Mouse (Mus musculus) forebrain, embryonic 14.5 days (tissue): ENCODE results near the gene Atp6ap1. TPM values are rescaled to one million over a fixed set of nuclear protein-coding genes. Genes with fewer than 3 reads are reported as not detected.

Experiments used
- ATAC-seq: fragments of 200-750 bp; cut with Nextera tagmentation; 2 replicates; pipeline ENCODE4 v1.8.0; 2017; ENCODE audit warnings: mild to moderate bottlenecking, moderate library complexity
- DNase-seq: peaks from one replicate; pipeline ENCODE4 v3.0.0-alpha.2; 2015; ENCODE audit warnings: low spot score
- H3K27ac ChIP-seq: fragments of 300-500 bp; sonication (generic); 2 replicates; pipeline ENCODE4 v1.5.1; 2014; ENCODE audit warnings: low read depth, mild to moderate bottlenecking, control low read depth, low read length, moderate library complexity
- H3K27me3 ChIP-seq: fragments of 300-500 bp; sonication (generic); replicated peaks from 2 replicates; pipeline ENCODE4 v1.6.1; 2014; ENCODE audit warnings: low read length, control low read depth, mixed read lengths; ENCODE audit not compliant: control insufficient read depth, insufficient read depth
- H3K36me3 ChIP-seq: fragments of 300-500 bp; sonication (generic); 2 replicates; pipeline ENCODE4 v1.6.1; 2014; ENCODE audit warnings: low read length, control low read depth; ENCODE audit not compliant: control insufficient read depth, insufficient read depth
- H3K4me1 ChIP-seq: fragments of 300-500 bp; sonication (generic); 2 replicates; pipeline ENCODE4 v1.6.1; 2014; ENCODE audit warnings: antibody characterized with exemption, low read length, control low read depth; ENCODE audit not compliant: control insufficient read depth, insufficient read depth
- H3K4me2 ChIP-seq: fragments of 300-500 bp; sonication (generic); 2 replicates; pipeline ENCODE4 v1.6.1; 2014; ENCODE audit warnings: mild to moderate bottlenecking, control low read depth, low read length
- H3K4me3 ChIP-seq: fragments of 300-500 bp; sonication (generic); 2 replicates; pipeline ENCODE4 v1.5.1; 2014; ENCODE audit warnings: low read depth, low read length, control low read depth
- H3K9ac ChIP-seq: fragments of 300-500 bp; sonication (generic); 2 replicates; pipeline ENCODE4 v1.6.1; 2014; ENCODE audit warnings: mild to moderate bottlenecking, low read length, control low read depth, moderate library complexity
- H3K9me3 ChIP-seq: fragments of 300-500 bp; sonication (generic); replicated peaks from 2 replicates; pipeline ENCODE4 v1.6.1; 2016; ENCODE audit warnings: low read length, control low read depth, mixed read lengths; ENCODE audit not compliant: control insufficient read depth
- WGBS: fragments of 180-500 bp; shearing (Covaris S2); extraction: QIAGEN DNeasy Blood & Tissue Kit; methylation state at CpG from one replicate; pipeline ENCODE4 v1.1.7; 2014; 5-methylcytosine and 5-hydroxymethylcytosine counted together
- polyA plus RNA-seq: library from polyadenylated mRNA; unstranded; fragments of >200 nt; fragmentation: Nextera tagmentation; extraction: Ambion mirVana; gene quantifications from 2 replicates; pipeline ENCODE4 v1.2.1, GENCODE M21; 2014

Atp6ap1 gene
- polyA plus RNA-seq, 1 experiment from 2014 or later, result 168 TPM

DNA sequence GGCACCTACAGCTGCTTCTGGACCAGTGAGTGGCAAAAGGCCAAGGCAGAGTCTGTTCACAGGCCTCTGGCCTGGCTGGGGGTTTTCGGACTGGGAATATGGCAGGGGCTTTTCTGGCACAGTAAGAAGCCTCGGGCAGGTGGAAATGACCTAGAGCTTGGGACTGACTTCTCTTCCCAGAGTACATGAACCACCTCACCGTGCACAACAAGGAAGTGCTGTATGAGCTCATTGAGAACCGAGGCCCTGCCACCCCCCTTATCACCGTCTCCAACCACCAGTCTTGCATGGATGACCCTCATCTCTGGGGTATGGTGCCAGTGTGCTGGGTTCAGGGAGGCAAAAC, 13.8 kb upstream of the Atp6ap1 start:
- Histone ChIP-seq H3K4me1 (peaks cover 4% of the 10 kb centered on the region; the same call in 1 of the 2 replicates), H3K9me3 (no peaks in the 10 kb centered on the region), H3K4me2 (peak overlapping the region; percentile 70), H3K36me3 (no peaks in the 10 kb centered on the region), H3K4me3 (peak overlapping the region; percentile 49), H3K27me3 (no peaks in the 10 kb centered on the region), H3K27ac (peak overlapping the region; percentile 83; the same call in 1 of the 2 replicates), H3K9ac (peak overlapping the region; percentile 75)
- DNase-seq (no peak), ATAC-seq (peak; percentile 13; the same call in 1 of the 2 replicates)
- 50% methylated on average over 5 of the region's 5 CpGs for WGBS

DNA sequence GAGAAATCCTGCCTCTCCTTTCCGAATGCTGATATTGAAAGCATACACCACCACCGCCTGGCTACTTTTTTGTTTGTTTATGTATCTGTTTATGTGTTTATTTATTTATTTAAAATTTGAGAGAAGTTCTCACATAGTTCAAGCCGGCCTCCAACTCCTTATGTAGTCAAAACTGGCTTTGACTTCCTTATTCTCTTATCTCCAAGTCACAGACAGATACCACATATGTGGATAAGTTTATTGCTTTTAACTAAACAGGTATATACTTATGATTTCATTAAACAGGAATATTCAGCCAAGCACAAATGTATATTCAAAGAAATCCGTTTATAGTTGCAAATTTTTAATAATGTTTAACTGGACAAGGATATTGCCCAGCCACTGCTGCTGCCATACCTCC, 3.5 kb upstream of the Atp6ap1 start:
- no peak for DNase-seq
- 75% methylated on average over 4 of the region's 4 CpGs for WGBS
- no peaks in the 10 kb centered on the region for H3K4me1 ChIP-seq
- no peaks in the 10 kb centered on the region for H3K27me3 ChIP-seq
- H3K36me3 ChIP-seq, result 0 out of 2 replicates have a peak, but pooled peaks cover 3% of the 10 kb centered on the region
- H3K4me3 ChIP-seq, result no peak overlapping the region
- H3K27ac ChIP-seq, result no peak overlapping the region
- ATAC-seq, result no peak
- H3K9ac ChIP-seq, result no peak overlapping the region
- H3K9me3 ChIP-seq, result no peaks in the 10 kb centered on the region
- H3K4me2 ChIP-seq, result no peak overlapping the region

DNA sequence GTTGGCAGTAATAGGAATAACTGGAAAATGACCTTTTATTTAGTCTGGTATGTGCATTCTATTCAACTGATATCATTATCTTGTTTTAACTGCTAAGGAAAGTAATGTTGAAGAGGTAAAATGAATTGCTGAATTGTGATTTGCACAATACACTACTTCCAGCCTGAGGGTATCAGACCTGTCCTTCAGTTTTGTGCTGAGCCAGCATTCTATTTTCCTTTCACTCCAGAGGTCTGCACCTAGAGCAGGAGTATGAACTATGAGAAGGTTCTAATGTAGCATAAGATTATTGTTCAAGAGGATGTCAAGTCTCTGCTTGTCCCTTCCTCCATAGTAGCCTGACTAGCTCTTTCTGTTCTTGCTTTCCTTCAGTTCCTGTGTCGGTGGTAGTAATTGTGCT, 1.5 kb downstream of the Atp6ap1 start:
- no peak overlapping the region for H3K4me3 ChIP-seq
- DNase-seq (no peak), ATAC-seq (no peak)
- H3K4me1 ChIP-seq, result no peaks in the 10 kb centered on the region
- H3K9me3 ChIP-seq, result no peaks in the 10 kb centered on the region
- no peak overlapping the region for H3K27ac ChIP-seq
- no peak overlapping the region for H3K4me2 ChIP-seq
- WGBS, result 87% methylated on average over 1 of the region's 1 CpGs
- peaks cover 35% of the 10 kb centered on the region for H3K36me3 ChIP-seq
- no peaks in the 10 kb centered on the region for H3K27me3 ChIP-seq
- no peak overlapping the region for H3K9ac ChIP-seq

DNA sequence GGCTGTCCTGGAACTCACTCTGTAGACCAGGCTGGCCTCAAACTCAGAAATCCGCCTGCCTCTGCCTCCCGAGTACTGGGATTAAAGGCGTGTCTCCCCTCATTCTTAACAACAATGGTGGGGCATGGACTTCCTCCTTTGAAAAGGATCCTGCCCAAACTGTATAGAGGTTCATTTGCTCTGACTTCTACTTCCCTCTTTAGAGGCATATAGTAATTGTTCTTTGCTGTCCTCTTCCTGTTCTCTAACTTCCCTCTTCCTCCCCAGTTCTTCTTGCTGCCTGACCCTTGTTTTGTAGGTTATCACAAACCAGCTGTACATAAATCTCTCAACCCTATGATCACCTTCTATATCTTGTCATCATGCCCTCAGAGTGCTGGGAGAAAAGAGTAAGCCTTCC, 2.8 kb downstream of the Atp6ap1 start:
- ATAC-seq, result no peak
- Histone ChIP-seq H3K4me3 (no peak overlapping the region), H3K36me3 (peaks cover 41% of the 10 kb centered on the region), H3K27me3 (no peaks in the 10 kb centered on the region), H3K9me3 (no peaks in the 10 kb centered on the region), H3K27ac (no peak overlapping the region), H3K4me1 (no peaks in the 10 kb centered on the region), H3K9ac (no peak overlapping the region), H3K4me2 (no peak overlapping the region)
- 82% methylated on average over 3 of the region's 3 CpGs for WGBS
- DNase-seq, result no peak

DNA sequence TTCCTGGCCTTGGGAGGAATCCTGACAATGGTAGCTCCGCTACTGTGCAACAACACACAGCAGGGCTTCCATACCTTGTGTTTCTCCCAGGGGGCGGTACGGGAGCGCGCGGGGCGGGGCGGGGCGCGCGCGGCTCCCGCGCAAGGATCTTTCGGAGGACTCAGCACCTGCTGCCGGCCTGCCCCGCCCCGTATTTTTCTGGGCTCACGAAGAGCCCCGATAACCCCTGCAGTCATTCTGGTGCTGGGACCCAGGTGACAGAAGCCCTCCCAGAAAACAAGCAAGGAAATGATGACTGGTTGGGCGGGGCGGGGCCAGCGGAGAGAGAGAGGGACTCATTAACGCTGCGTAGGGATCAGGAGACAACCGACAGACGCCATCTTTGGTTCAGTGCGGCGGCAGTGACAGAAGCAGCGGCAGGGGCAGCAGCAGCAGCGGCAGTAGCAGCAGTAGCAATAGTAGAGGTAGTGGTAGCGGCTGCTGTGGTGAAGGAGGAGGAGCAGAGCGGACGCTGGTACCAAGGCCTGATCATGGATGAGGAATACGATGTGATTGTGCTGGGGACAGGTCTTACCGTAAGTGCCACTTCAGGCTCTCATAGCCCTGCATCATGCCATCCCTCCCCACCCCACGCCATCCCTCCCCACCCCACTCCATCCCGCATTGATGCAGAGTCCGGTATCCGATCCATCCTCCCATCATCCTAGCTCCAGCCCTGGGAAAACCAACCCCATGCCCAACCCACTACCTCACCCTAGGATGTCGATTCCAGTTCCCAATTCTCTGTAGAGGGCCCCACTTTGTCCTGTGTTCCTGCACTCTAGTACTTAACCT, 8.2 kb downstream of the Atp6ap1 start, which contains the start of gene Gdi1:
Gene Gdi1, plus strand, starts transcription at position 132 of the 834 bp plus-strand sequence.
- Histone ChIP-seq H3K4me2 (peak within 1 kb of the TSS; percentile 72), H3K36me3 (peaks cover 71% of the 10 kb centered on the region), H3K9ac (peak within 1 kb of the TSS; percentile 80), H3K27ac (peak within 1 kb of the TSS; percentile 94), H3K9me3 (no peaks in the 10 kb centered on the region), H3K4me3 (peak within 1 kb of the TSS; percentile 51), H3K4me1 (peaks cover 7% of the 10 kb centered on the region), H3K27me3 (no peaks in the 10 kb centered on the region)
- WGBS, result 22% methylated on average over 41 of the region's 41 CpGs
- DNase-seq (peak; percentile 82), ATAC-seq (peak; percentile 87)

DNA sequence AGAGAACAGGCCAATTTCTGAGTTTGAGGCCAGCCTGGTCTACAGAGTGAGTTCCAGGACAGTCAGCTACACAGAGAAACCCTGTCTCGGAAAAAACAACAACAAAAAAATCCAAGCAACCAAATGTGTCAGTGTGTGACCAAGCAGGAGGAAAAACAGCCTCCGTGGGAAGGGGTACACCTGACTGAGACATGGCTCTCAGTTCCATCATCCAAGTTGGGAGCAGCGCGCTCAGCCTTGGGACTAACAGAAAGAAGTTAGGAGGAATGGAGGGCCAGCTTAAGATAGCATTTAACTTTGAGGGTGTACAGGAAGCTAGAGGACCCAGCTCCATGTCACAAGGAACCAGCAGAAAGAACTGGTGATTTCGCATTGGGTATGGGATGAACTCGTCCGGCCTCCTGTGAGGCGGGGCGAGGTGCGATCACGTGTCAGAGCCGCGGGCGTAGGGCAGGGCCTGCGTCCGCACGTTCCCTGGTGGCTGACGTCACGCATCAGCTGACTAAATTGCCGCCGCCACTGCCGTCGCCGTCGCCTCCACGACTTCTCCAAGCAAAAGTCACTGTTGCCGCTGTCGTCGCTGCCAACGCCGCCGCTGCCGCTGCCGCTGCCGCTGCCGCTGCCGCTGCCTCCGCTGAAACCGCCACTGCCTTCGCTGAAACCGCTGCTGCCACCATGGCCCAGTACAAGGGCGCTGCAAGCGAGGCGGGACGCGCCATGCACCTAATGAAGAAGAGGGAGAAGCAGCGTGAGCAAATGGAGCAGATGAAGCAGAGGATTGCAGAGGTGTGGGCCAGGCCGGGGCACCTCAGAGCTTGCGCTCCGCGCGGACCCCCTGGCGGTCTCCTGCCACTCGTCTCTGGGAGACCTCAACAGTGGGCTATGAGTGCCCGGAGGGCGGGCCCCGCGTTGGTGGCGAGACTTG, 15.9 kb downstream of the Atp6ap1 start, which contains the start of gene Fam50a:
Gene Fam50a, plus strand, starts transcription at position 494 of the 925 bp plus-strand sequence.
- H3K27ac ChIP-seq, result peak within 1 kb of the TSS; percentile 71
- H3K9ac ChIP-seq, result peak within 1 kb of the TSS; percentile 74
- H3K9me3 ChIP-seq, result no peaks in the 10 kb centered on the region
- H3K4me1 ChIP-seq, result no peaks in the 10 kb centered on the region
- 26% methylated on average over 59 of the region's 59 CpGs for WGBS
- H3K4me3 ChIP-seq, result peak within 1 kb of the TSS; percentile 53
- no peaks in the 10 kb centered on the region for H3K27me3 ChIP-seq
- H3K36me3 ChIP-seq, result peaks cover 33% of the 10 kb centered on the region
- H3K4me2 ChIP-seq, result peak within 1 kb of the TSS; percentile 70
- DNase-seq (peak; percentile 91), ATAC-seq (peak; percentile 98)

DNA sequence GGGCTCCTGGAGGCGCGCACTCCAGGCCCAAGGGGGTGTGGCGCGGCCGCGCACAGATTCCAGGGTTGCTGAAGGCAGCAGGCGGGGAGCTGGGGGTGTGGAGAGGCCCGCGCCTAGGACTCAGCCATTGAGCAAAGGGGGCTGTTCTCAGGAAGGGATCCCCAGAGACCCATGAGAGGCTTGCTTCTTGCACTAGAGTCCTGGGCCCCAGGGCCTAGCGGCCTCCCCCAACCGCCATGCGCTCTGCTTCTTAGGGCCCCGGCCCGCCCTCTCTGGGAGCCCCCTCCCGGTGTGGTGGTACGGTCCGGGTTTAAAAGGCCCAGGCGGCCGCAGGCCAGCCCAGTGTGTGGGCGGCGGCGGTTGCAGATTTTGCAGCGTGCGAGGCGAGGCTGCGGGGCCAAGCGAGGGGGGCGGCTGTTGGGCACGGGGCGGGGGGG, 31.8 kb downstream of the Atp6ap1 start, which contains the start of gene Plxna3:
Gene Plxna3, plus strand, starts transcription at position 342 of the 437 bp plus-strand sequence.
- H3K9me3 ChIP-seq, result no peaks in the 10 kb centered on the region
- H3K27ac ChIP-seq, result peak within 1 kb of the TSS; percentile 86
- H3K36me3 ChIP-seq, result peaks cover 13% of the 10 kb centered on the region
- H3K27me3 ChIP-seq, result no peaks in the 10 kb centered on the region
- peak; percentile 78 for DNase-seq
- H3K4me3 ChIP-seq, result peak within 1 kb of the TSS; percentile 51
- peak within 1 kb of the TSS; percentile 70 for H3K9ac ChIP-seq
- H3K4me1 ChIP-seq, result no peaks in the 10 kb centered on the region
- peak within 1 kb of the TSS; percentile 63 for H3K4me2 ChIP-seq
- ATAC-seq, result peak; percentile 96
- 35% methylated on average over 30 of the region's 30 CpGs for WGBS

DNA sequence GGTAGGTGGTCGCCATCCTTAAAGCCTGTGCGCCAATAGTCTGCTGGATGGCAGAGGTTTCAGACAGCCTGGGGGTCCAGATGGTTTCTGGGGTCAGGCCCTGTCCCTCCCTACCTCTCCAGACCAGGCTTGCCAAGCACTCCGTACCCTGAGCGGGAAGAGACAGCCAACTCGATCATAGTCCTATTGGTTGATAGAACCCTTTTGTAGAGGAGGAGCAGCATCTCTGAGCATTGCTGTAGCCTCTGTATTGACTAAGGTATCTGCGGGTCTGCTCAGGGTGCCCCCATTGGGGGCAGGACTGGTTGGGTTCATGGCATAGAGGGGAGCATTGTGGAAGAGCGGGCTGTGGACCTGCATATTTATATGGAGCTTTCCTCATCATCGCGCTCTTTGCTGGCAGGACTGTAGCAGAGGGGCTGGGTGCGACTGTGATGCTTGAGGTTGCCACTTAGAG, 32.3 kb downstream of the Atp6ap1 start:
- Histone ChIP-seq H3K9me3 (no peaks in the 10 kb centered on the region), H3K36me3 (peaks cover 18% of the 10 kb centered on the region), H3K4me3 (peak overlapping the region; percentile 51), H3K27ac (peak overlapping the region; percentile 86), H3K4me2 (peak overlapping the region; percentile 63), H3K4me1 (no peaks in the 10 kb centered on the region), H3K9ac (peak overlapping the region; percentile 70), H3K27me3 (no peaks in the 10 kb centered on the region)
- ATAC-seq, result peak; percentile 54
- WGBS, result 33% methylated on average over 10 of the region's 10 CpGs
- peak; percentile 15 for DNase-seq
